Mouse (Mus musculus): ENCODE results near the gene Hoxa10.

- TF ChIP-seq CTCF (IDR thresholded peaks at IDR 0.05; ENCODE audit: extremely low read depth, insufficient read depth, insufficient read length, insufficient replicate concordance) = no peak
- TF ChIP-seq POLR2A (IDR thresholded peaks at IDR 0.05; ENCODE audit: low read depth, low read length) = no peak
These were observed 33.6 kb downstream of the Hoxa10 start for GRCm38 (mm10) chr6:52206882-52207683.
